Mouse (Mus musculus): Measurements from ENCODE around the gene Pde4d.
A peak's percentile ranks its signal among the peaks of the same experiment; 100 is the strongest.

Gene Pde4d

GRCm38 (mm10) chr13:109239296-109239695 lies 789.5 kb downstream of the Pde4d start:
- DNase-seq (ENCODE audit: low spot score): no peak

- DNase-seq (ENCODE audit: low spot score): no peak
Measured at GRCm38 (mm10) chr13:109242456-109243050, 792.8 kb downstream of the Pde4d start.

GRCm38 (mm10) chr13:109243160-109243559 lies 793.4 kb downstream of the Pde4d start:
- DNase-seq (ENCODE audit: low spot score): no peak

GRCm38 (mm10) chr13:109247061-109247460 lies 797.3 kb downstream of the Pde4d start:
- no peak for DNase-seq (ENCODE audit: low spot score)

GRCm38 (mm10) chr13:109249315-109249714 lies 799.6 kb downstream of the Pde4d start:
- DNase-seq (ENCODE audit: low spot score): no peak

- no peak for DNase-seq (ENCODE audit: low spot score)
Measured at GRCm38 (mm10) chr13:109255634-109256033, 805.9 kb downstream of the Pde4d start.

GRCm38 (mm10) chr13:109260220-109260795 lies 810.6 kb downstream of the Pde4d start:
- peak; percentile 63 for DNase-seq (ENCODE audit: low spot score)

- no peak for DNase-seq (ENCODE audit: low spot score)
Measured at GRCm38 (mm10) chr13:109260796-109261516, 811.2 kb downstream of the Pde4d start.

GRCm38 (mm10) chr13:109261642-109262220 lies 812.0 kb downstream of the Pde4d start:
- DNase-seq (ENCODE audit: low spot score): no peak

GRCm38 (mm10) chr13:109262501-109262900 lies 812.8 kb downstream of the Pde4d start:
- no peak for DNase-seq (ENCODE audit: low spot score)

GRCm38 (mm10) chr13:109263833-109264232 lies 814.1 kb downstream of the Pde4d start:
- no peak for DNase-seq (ENCODE audit: low spot score)

GRCm38 (mm10) chr13:109268253-109268652 lies 818.5 kb downstream of the Pde4d start:
- no peak for DNase-seq (ENCODE audit: low spot score)

- no peak for DNase-seq (ENCODE audit: low spot score)
Measured at GRCm38 (mm10) chr13:109268659-109269322, 819.0 kb downstream of the Pde4d start.

- DNase-seq (ENCODE audit: low spot score): no peak
Measured at GRCm38 (mm10) chr13:109274869-109275268, 825.1 kb downstream of the Pde4d start.

GRCm38 (mm10) chr13:109277792-109278191 lies 828.0 kb downstream of the Pde4d start:
- no peak for DNase-seq (ENCODE audit: low spot score)

- DNase-seq (ENCODE audit: low spot score): no peak
Measured at GRCm38 (mm10) chr13:109278504-109278912, 828.8 kb downstream of the Pde4d start.

- no peak for DNase-seq (ENCODE audit: low spot score)
Measured at GRCm38 (mm10) chr13:109279211-109279610, 829.5 kb downstream of the Pde4d start.

- no peak for DNase-seq (ENCODE audit: low spot score)
Measured at GRCm38 (mm10) chr13:109280433-109280832, 830.7 kb downstream of the Pde4d start.

GRCm38 (mm10) chr13:109287465-109287864 lies 837.7 kb downstream of the Pde4d start:
- DNase-seq (ENCODE audit: low spot score): no peak

- DNase-seq (ENCODE audit: low spot score): no peak
Measured at GRCm38 (mm10) chr13:109290922-109291321, 841.2 kb downstream of the Pde4d start.

GRCm38 (mm10) chr13:109293011-109293410 lies 843.3 kb downstream of the Pde4d start:
- DNase-seq (ENCODE audit: low spot score): no peak

GRCm38 (mm10) chr13:109296347-109297037 lies 846.7 kb downstream of the Pde4d start:
- DNase-seq (ENCODE audit: low spot score): no peak

Data from urinary bladder, postnatal 14 days (tissue).